Mouse (Mus musculus): ENCODE data around the gene Cyp1b1.

Cyp1b1 gene

GRCm38 (mm10) chr17:79714931-79715637 is at the start of gene Cyp1b1:
Gene Cyp1b1 (minus strand): TSS chr17:79715061.
- DNase-seq (ENCODE audit: low read depth, low spot score): peak; percentile 35

GRCm38 (mm10) chr17:79761841-79762240 is 47.0 kb upstream of the Cyp1b1 start:
- DNase-seq (ENCODE audit: low read depth, low spot score): no peak

- no peak for DNase-seq (ENCODE audit: low read depth, low spot score)
Observed at GRCm38 (mm10) chr17:79753831-79754230, 39.0 kb upstream of the Cyp1b1 start.

- peak; percentile 56 for DNase-seq (ENCODE audit: low read depth, low spot score)
Observed at GRCm38 (mm10) chr17:79752836-79753235, 38.0 kb upstream of the Cyp1b1 start.

GRCm38 (mm10) chr17:79751661-79752191 is 36.9 kb upstream of the Cyp1b1 start:
- no peak for DNase-seq (ENCODE audit: low read depth, low spot score)

GRCm38 (mm10) chr17:79749647-79750046 is 34.8 kb upstream of the Cyp1b1 start:
- DNase-seq (ENCODE audit: low read depth, low spot score): no peak

GRCm38 (mm10) chr17:79746954-79747353 is 32.1 kb upstream of the Cyp1b1 start:
- DNase-seq (ENCODE audit: low read depth, low spot score): no peak

GRCm38 (mm10) chr17:79746146-79746591 is 31.3 kb upstream of the Cyp1b1 start:
- peak; percentile 58 for DNase-seq (ENCODE audit: low read depth, low spot score)

GRCm38 (mm10) chr17:79745051-79745731 is 30.3 kb upstream of the Cyp1b1 start:
- DNase-seq (ENCODE audit: low read depth, low spot score): no peak

GRCm38 (mm10) chr17:79743507-79743906 is 28.6 kb upstream of the Cyp1b1 start:
- DNase-seq (ENCODE audit: low read depth, low spot score): no peak

GRCm38 (mm10) chr17:79742635-79743034 is 27.8 kb upstream of the Cyp1b1 start:
- no peak for DNase-seq (ENCODE audit: low read depth, low spot score)

- no peak for DNase-seq (ENCODE audit: low read depth, low spot score)
Observed at GRCm38 (mm10) chr17:79738847-79739498, 24.1 kb upstream of the Cyp1b1 start.

- no peak for DNase-seq (ENCODE audit: low read depth, low spot score)
Observed at GRCm38 (mm10) chr17:79737598-79737997, 22.7 kb upstream of the Cyp1b1 start.

- no peak for DNase-seq (ENCODE audit: low read depth, low spot score)
Observed at GRCm38 (mm10) chr17:79733039-79733438, 18.2 kb upstream of the Cyp1b1 start.

GRCm38 (mm10) chr17:79730988-79731387 is 16.1 kb upstream of the Cyp1b1 start:
- DNase-seq (ENCODE audit: low read depth, low spot score): no peak

- no peak for DNase-seq (ENCODE audit: low read depth, low spot score)
Observed at GRCm38 (mm10) chr17:79728585-79729503, 14.0 kb upstream of the Cyp1b1 start.

GRCm38 (mm10) chr17:79728053-79728584 is 13.3 kb upstream of the Cyp1b1 start:
- DNase-seq (ENCODE audit: low read depth, low spot score): no peak

GRCm38 (mm10) chr17:79726613-79727012 is 11.8 kb upstream of the Cyp1b1 start:
- no peak for DNase-seq (ENCODE audit: low read depth, low spot score)

- DNase-seq (ENCODE audit: low read depth, low spot score): no peak
Observed at GRCm38 (mm10) chr17:79720681-79721080, 5.8 kb upstream of the Cyp1b1 start.

- peak; percentile 97 for DNase-seq (ENCODE audit: low read depth, low spot score)
Observed at GRCm38 (mm10) chr17:79715649-79716143, 835 bp upstream of the Cyp1b1 start.
